Mouse (Mus musculus): ENCODE results near the gene Itpkc.

Itpkc gene

GRCm38 (mm10) chr7:27228281-27228821, at the start of gene Itpkc:
Gene Itpkc (minus strand): TSS chr7:27228661.
- peak; percentile 86 to 93 for DNase-seq (ENCODE audit: low spot score in 2 of 2)

GRCm38 (mm10) chr7:27277191-27277590, 48.7 kb upstream of the Itpkc start:
- no peak for DNase-seq (ENCODE audit: low spot score in 2 of 2)

- DNase-seq (ENCODE audit: low spot score in 2 of 2) = peak in 1 of 2 experiments; percentile 58
Measured at GRCm38 (mm10) chr7:27276021-27276420, 47.6 kb upstream of the Itpkc start.

- peak in 1 of 2 experiments; percentile 55 for DNase-seq (ENCODE audit: low spot score in 2 of 2)
Measured at GRCm38 (mm10) chr7:27274916-27275315, 46.5 kb upstream of the Itpkc start.

- DNase-seq (ENCODE audit: low spot score in 2 of 2) = peak; percentile 40 to 70
Measured at GRCm38 (mm10) chr7:27273739-27274351, 45.4 kb upstream of the Itpkc start.

DNA sequence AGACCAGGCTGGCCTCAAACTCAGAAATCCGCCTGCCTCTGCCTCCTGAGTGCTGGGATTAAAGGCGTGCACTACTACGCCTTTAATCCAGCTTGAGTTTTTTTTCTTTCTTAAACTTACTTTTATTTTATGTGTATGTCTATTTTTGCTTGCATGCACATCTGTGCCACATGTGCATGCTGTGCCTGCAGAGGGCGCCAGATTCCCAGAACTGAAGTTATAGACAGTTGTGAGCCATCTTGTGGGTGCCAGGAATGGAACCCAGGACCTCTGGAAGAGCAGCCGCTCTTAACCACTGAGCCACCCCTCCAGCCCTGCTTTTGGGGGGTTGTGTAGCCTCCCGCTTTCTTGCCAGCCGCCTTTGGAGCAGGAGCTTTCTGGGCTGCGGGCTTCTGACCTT, 43.0 kb upstream of the Itpkc start:
- DNase-seq (ENCODE audit: low spot score in 2 of 2) = peak in 1 of 2 experiments; percentile 56

- DNase-seq (ENCODE audit: low spot score in 2 of 2) = no peak
Measured at GRCm38 (mm10) chr7:27266515-27267128, 38.2 kb upstream of the Itpkc start.

DNA sequence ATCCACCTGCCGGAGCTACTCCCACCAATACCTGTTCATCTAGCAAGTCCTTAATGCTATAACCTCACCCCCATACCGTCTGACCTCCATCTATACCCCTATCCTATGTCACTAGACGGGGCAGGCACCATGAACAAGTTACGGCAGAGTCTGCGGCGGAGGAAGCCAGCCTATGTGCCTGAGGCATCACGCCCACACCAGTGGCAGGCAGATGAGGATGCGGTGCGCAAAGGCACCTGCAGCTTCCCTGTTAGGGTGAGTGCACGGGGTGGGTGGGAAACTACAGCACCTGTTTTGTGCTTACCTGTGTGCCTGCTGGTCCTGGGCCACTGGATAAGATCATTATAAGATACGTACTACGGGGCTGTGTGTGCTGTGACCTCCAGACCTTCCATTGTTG, 36.3 kb upstream of the Itpkc start:
- no peak for DNase-seq (ENCODE audit: low spot score in 2 of 2)

DNA sequence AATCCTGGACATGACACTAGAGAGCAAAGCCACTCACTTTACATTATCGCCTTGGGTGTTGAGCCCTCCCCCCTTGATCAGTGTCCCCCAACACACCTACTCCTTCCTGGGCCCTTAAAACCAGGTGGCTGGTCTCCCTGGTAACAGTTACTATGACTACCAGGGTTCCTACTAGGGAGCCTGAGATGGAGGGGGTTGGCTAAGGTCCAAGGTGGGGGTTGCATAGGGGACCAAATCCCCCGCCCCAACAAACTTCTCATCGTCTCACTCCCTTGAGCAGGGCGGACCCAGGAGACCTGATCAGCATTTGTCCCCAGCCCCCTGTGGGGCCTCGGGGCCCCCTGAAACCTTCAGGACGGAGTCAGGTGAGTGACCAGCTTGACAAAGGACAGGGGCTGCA, 33.4 kb upstream of the Itpkc start:
- no peak for DNase-seq (ENCODE audit: low spot score in 2 of 2)

DNA sequence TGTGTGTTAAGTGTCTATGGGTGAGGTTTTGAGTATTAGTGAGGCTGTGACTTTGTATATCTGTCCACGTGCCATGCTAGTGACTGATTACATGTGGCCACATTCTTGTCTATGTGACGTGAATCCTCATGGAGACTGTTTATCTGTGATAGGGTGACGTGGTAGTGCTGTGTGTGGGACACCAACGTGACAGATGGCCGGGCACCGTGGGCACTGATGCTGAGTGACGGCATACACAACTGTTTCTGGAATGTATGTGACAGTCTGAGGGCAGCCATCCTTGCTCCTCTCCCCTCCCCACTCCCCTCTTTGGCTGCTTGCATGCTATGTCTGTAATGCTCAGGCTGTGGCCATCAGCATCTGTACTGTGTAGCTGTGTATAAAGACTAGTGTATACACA, 32.4 kb upstream of the Itpkc start:
- DNase-seq (ENCODE audit: low spot score in 2 of 2) = no peak

- no peak for DNase-seq (ENCODE audit: low spot score in 2 of 2)
Measured at GRCm38 (mm10) chr7:27259771-27260170, 31.3 kb upstream of the Itpkc start.

- peak in 1 of 2 experiments; percentile 54 for DNase-seq (ENCODE audit: low spot score in 2 of 2)
Measured at GRCm38 (mm10) chr7:27259271-27259721, 30.8 kb upstream of the Itpkc start.

GRCm38 (mm10) chr7:27258205-27258899, 29.9 kb upstream of the Itpkc start, which contains the start of gene Numbl:
Gene Numbl (plus strand): TSS chr7:27258433.
- peak; percentile 95 to 96 for DNase-seq (ENCODE audit: low spot score in 2 of 2)

DNA sequence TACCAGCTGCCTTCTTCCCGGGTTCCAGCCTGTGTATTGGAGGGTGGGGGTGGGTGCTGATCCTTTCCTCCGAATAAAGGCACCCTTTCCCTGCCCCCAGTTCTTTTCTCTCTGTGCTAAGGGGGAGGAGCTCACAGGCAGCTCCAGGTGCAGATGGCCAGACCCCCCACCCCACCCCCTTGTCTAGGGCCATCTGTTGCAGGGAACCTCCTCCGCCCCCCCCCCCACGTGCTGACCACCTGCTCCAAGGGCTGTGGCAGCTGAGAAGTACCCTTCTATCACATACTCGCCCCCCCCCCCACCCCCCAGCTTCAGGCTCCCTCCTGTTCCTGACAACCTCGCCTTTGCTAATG, 29.4 kb upstream of the Itpkc start:
- no peak for DNase-seq (ENCODE audit: low spot score in 2 of 2)

- peak in 1 of 2 experiments; percentile 42 for DNase-seq (ENCODE audit: low spot score in 2 of 2)
Measured at GRCm38 (mm10) chr7:27257046-27257851, 28.8 kb upstream of the Itpkc start.

GRCm38 (mm10) chr7:27255721-27256120, 27.3 kb upstream of the Itpkc start:
- DNase-seq (ENCODE audit: low spot score in 2 of 2) = no peak

DNA sequence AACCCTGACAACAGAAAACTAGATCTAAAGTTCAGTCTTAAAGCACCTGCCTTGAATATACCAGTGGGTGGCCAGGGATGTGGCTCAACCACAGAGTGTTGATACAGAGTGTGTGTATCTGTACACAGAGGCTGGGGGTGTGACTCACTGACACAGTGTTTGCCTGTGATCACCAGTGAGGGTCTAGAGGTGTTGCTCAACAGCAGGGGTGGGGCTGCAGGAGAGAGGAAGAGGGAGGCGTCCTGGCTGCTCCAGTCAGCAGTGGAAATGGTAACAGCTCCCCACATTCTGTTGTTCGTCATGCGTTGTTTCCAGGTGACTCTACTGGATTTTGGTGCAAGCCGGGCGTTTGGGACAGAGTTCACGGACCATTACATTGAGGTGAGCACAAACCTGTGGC, 23.5 kb upstream of the Itpkc start:
- DNase-seq (ENCODE audit: low spot score in 2 of 2) = no peak

- DNase-seq (ENCODE audit: low spot score in 2 of 2) = no peak
Measured at GRCm38 (mm10) chr7:27249928-27250327, 21.5 kb upstream of the Itpkc start.

- DNase-seq (ENCODE audit: low spot score in 2 of 2) = no peak
Measured at GRCm38 (mm10) chr7:27249146-27249545, 20.7 kb upstream of the Itpkc start.

- peak in 1 of 2 experiments; percentile 40 for DNase-seq (ENCODE audit: low spot score in 2 of 2)
Measured at GRCm38 (mm10) chr7:27244088-27244487, 15.6 kb upstream of the Itpkc start.

DNA sequence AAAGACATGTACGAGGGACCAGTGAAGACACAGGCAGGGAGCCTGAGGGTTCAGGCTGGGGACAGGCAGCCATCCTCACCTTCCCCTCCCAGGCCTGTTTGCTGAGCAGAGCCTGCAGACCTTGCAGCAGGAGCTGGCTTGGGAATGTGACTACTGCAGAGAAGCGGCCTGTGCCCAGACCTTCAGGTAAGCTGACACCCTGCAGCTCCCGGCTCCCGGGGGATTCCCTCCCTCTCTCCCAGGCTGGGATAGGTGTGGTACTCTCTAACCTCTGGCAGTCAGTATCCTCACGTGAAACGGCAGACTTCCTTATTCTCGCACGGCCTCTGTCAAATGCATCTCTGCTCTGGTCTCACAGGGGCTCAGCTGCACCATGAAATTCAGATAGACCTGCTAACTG, 14.8 kb upstream of the Itpkc start:
- no peak for DNase-seq (ENCODE audit: low spot score in 2 of 2)

DNA sequence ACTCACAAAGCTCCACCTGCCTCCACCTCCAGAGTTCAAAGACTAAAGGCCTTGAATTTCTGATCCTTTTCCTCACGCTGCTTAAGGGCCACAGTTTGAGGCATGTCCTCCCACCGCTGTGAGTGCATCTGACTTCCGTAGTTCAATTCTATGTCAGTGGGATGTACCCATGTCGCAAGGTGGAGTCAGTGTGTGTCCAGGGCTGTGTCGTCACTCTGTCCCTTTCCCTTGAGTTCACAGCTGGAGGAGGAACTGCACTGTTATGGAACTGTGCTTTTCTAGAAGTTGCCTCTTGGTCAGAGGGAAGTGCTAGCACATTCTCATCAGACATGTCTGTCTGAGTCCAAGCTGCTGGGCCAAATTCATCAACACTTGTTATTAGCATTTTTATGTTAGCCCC, 10.1 kb upstream of the Itpkc start:
- peak in 1 of 2 experiments; percentile 54 for DNase-seq (ENCODE audit: low spot score in 2 of 2)
